Mouse (Mus musculus) megakaryocyte, embryonic 14.5 days (primary cell): ENCODE results near the gene Vax1.

Experiments
- FLI1 ChIP-seq: IDR thresholded peaks from 2 replicates; pipeline ENCODE4 v1.6.1; 2012; ENCODE audit warnings: low read length, inconsistent platforms, mixed read lengths
- GATA1 ChIP-seq: IDR thresholded peaks from 3 replicates; pipeline ENCODE4 v1.6.1; 2012; ENCODE audit warnings: mixed read lengths, low read length, inconsistent platforms, borderline replicate concordance

DNA sequence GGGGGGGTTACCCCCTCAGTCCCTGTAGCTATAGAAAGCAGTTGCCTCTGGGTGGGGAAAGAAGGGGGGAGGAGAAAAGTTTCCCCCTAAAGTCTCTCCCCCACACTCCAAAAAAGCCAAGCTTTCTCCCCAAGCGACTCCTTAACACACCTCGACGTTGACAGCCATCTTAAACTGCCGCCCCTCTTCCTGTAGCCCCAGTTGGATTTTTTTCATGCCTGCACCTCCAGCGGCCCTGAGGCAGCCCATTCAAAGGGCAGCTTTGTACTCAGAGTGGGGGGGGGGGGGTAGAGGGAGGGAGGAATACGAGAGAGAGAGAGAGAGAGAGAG is 875 bp upstream of the Vax1 start:
- TF ChIP-seq GATA1 (no peak), FLI1 (no peak)
